Mouse (Mus musculus) stomach, postnatal 0 days (tissue): ENCODE measurements at regions not wholly inside any gene's neighbourhood (a gene's known extent, or its start where the extent isn't known, plus 50 kb on each side); places are given as distances from the start of the nearest gene placed in this dataset.

Experiments used
- ATAC-seq: fragments of 200-750 bp; cut with Nextera tagmentation; 2 replicates; pipeline ENCODE4 v1.8.0; 2017; ENCODE audit not compliant: low FRiP score, low TSS enrichment
- DNase-seq: peaks from one replicate; pipeline ENCODE4 v3.0.0-alpha.2; 2016; ENCODE audit warnings: low spot score
- H3K27ac ChIP-seq: fragments of 300-500 bp; sonication (generic); replicated peaks from 2 replicates; pipeline ENCODE4 v1.5.1; 2014; ENCODE audit warnings: mild to moderate bottlenecking, control low read depth
- H3K27me3 ChIP-seq: fragments of 300-500 bp; sonication (generic); 2 replicates; pipeline ENCODE4 v1.6.1; 2014; ENCODE audit warnings: low read length; ENCODE audit not compliant: control insufficient read depth, insufficient read depth
- H3K36me3 ChIP-seq: fragments of 300-500 bp; sonication (generic); 2 replicates; pipeline ENCODE4 v1.6.1; 2014; ENCODE audit warnings: low read length, mixed read lengths; ENCODE audit not compliant: control insufficient read depth, insufficient read depth
- H3K4me1 ChIP-seq: fragments of 300-500 bp; sonication (generic); replicated peaks from 2 replicates; pipeline ENCODE4 v1.6.1; 2014; ENCODE audit warnings: antibody characterized with exemption; ENCODE audit not compliant: control insufficient read depth, insufficient read depth
- H3K4me2 ChIP-seq: fragments of 300-500 bp; sonication (generic); replicated peaks from 2 replicates; pipeline ENCODE4 v1.6.1; 2014; ENCODE audit warnings: low read depth, mild to moderate bottlenecking, control low read depth, moderate library complexity
- H3K4me3 ChIP-seq: fragments of 300-500 bp; sonication (generic); 2 replicates; pipeline ENCODE4 v1.5.1; 2014; ENCODE audit warnings: low read depth, low read length, control low read depth
- H3K9ac ChIP-seq: fragments of 300-500 bp; sonication (generic); 2 replicates; pipeline ENCODE4 v1.6.1; 2014; ENCODE audit warnings: mild to moderate bottlenecking, low read length, control low read depth, mixed read lengths
- H3K9me3 ChIP-seq: fragments of 300-500 bp; sonication (generic); 2 replicates; pipeline ENCODE4 v1.6.1; 2016; ENCODE audit warnings: low read length; ENCODE audit not compliant: control insufficient read depth
- CTCF ChIP-seq: IDR thresholded peaks from 2 replicates; pipeline ENCODE4 v1.5.1; 2016; ENCODE audit warnings: antibody characterized with exemption, low read depth, mild to moderate bottlenecking, moderate library complexity
- EP300 ChIP-seq: optimal IDR thresholded peaks from 2 replicates; pipeline ENCODE3; 2016; ENCODE audit warnings: antibody characterized with exemption
- WGBS: fragments of 180-500 bp; shearing (Covaris S2); extraction: QIAGEN DNeasy Blood & Tissue Kit; methylation state at CpG from one replicate; pipeline ENCODE4 v1.1.7; 2014; 5-methylcytosine and 5-hydroxymethylcytosine counted together

DNA sequence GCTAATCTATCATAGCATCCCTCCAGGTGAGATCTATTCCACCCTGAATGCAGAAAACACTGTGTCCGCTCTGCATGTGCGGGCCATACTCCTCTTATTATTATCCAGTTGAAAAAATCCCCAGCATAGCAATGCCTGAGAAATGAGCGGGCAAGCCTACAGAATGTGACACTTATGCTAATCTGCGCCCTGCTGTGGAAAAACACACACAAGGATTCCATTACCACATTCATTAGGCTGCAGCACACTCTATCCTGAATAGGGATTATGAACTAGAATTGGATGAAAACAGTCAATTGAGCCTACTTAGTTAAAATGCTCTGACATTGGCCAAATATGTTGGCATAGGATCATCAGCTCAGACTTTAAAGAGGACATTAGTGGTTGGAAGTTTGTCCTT lies 99.5 kb upstream of the Meis1 start:
- Histone ChIP-seq H3K4me2 (no peak overlapping the region), H3K36me3 (no peaks in the 10 kb centered on the region), H3K4me1 (no peaks in the 10 kb centered on the region), H3K9ac (no peak overlapping the region), H3K27me3 (no peaks in the 10 kb centered on the region), H3K9me3 (no peaks in the 10 kb centered on the region), H3K27ac (no peak overlapping the region), H3K4me3 (no peak overlapping the region)
- ATAC-seq, result no peak
- DNase-seq, result no peak
- WGBS, result 93% methylated on average over 4 of the region's 4 CpGs
- no peak for TF ChIP-seq CTCF
- no peak for TF ChIP-seq EP300

DNA sequence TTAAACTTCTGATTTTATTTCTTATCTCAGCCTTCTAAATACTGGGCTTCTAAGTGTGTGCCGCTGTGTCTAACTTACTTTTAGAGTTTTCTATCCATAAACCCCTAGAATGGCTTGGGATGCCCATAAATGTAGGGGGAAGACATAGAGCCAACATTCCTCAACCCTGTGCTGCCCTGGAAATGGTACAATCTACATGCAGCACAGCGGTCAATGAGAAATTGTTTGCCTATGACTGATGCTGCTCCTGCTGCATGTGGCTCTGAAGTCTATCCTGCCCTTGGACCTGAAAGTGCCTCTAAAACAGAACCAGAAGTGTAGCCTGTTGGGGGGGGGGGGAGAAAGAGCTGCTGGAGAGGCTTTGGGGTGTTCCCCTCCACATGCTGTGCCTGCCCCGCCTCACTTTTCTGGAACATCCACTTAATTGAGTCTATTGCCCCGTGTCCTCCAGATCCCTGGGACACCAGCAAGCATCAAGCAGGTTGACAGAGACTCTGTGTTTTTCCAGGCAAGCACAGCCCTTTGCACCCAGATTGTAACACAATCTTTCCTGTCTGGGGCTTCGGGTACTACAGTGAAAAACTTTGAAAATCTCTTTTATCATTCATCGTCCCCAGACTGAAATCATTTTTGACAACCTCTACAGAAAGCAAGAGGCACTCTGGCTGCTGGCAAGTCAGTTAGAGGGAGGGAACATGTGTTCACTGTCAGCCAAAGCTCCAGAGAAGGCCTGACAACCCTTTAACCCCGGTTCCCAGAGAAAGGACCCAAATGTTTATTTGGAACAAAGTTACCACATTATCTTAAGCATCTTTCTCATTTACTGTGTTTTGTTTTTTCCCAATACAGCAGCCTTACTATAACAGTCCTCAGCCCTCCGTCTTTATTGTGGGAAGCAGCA lies 101.4 kb upstream of the Meis1 start:
- WGBS, result 47% methylated on average over 8 of the region's 8 CpGs
- no peak overlapping the region for H3K4me3 ChIP-seq
- H3K27ac ChIP-seq, result no peak overlapping the region
- no peak overlapping the region for H3K9ac ChIP-seq
- ATAC-seq (no peak), DNase-seq (no peak)
- no peak for TF ChIP-seq EP300
- TF ChIP-seq CTCF, result no peak
- no peaks in the 10 kb centered on the region for H3K36me3 ChIP-seq
- H3K9me3 ChIP-seq, result no peaks in the 10 kb centered on the region
- no peak overlapping the region for H3K4me2 ChIP-seq
- H3K27me3 ChIP-seq, result no peaks in the 10 kb centered on the region
- H3K4me1 ChIP-seq, result no peaks in the 10 kb centered on the region

DNA sequence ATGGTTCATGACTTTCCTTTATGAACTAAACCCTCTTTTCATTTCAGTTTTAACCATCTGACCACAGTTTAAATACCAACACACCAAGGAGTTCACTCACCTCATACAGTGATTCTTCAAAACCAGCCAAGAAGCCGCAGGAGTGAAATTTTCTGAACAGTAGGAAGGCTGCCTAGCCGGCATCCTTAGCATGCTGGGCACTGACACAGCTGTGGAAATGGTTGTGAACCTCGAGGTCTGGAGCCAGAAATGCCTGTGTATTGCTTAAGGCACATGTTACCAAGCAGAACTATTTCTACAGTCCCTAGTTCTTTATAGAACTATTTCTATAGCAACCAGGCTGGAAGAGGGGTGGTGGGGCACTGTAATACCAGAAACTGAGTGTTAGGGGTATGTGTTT lies 102.1 kb upstream of the Meis1 start:
- Histone ChIP-seq H3K27ac (no peak overlapping the region), H3K9me3 (no peaks in the 10 kb centered on the region)

DNA sequence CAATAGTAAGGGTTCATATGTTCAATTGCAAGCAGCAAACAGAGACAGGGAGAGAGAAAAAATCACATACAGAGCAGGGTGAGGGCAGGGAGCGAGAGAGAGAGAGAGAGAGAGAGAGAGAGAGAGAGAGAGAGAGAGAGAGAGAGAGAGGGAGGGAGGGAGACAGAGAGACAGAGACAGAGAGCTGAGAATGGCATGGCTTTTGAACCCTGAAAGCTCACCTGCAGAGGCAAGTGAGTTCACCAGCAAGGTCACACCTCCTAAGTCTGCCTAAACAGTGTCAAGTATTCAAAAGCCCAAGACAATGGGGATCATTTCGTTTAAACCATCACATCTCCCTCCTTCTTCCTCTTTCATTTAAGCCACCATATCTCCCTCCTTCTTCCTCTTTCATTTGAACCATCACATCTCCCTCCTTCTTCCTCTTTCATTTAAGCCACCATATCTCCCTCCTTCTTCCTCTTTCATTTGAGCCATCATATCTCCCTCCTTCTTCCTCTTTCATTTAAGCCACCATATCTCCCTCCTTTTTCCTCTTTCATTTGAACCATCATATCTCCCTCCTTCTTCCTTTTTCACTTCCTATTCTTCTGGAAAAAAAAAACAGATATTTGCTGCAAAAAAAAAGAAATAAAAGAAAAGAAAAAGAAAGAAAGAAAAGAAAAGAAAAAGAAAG lies 116.7 kb upstream of the Meis1 start:
- Histone ChIP-seq H3K4me1 (no peaks in the 10 kb centered on the region), H3K36me3 (no peaks in the 10 kb centered on the region), H3K4me3 (no peak overlapping the region), H3K4me2 (no peak overlapping the region), H3K27me3 (no peaks in the 10 kb centered on the region), H3K27ac (no peak overlapping the region), H3K9ac (no peak overlapping the region), H3K9me3 (no peaks in the 10 kb centered on the region)
- ATAC-seq, result no peak
- TF ChIP-seq EP300 (no peak), CTCF (no peak)
- 77% methylated on average over 2 of the region's 2 CpGs for WGBS
- no peak for DNase-seq

More for the DNA sequence above, 102.1 kb upstream of the Meis1 start:
- no peak for DNase-seq
- H3K4me3 ChIP-seq, result no peak overlapping the region
- no peak for ATAC-seq
- H3K9ac ChIP-seq, result no peak overlapping the region
- no peaks in the 10 kb centered on the region for H3K27me3 ChIP-seq
- 34% methylated on average over 3 of the region's 3 CpGs for WGBS
- no peak overlapping the region for H3K4me2 ChIP-seq
- no peaks in the 10 kb centered on the region for H3K36me3 ChIP-seq
- TF ChIP-seq CTCF, result no peak
- TF ChIP-seq EP300, result no peak
- no peaks in the 10 kb centered on the region for H3K4me1 ChIP-seq

DNA sequence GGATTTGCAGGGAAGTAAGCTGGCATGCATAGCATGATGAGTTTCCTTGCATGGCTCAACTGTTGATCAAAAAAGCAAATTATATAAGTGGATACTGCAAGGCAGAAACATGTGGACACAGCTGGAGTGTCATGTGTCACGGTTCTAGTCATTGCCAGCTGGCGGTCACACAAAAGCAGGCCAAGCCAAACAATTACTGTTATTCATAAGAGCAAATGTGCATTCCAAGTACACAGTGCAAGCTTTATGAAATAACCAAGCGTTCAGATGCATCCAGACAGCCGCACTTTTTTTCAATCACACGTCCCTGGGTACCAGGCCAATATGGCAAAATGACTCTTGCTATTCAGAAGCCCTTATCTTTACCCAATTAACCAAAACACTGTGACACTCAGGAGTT lies 119.6 kb upstream of the Meis1 start:
- WGBS, result 56% methylated on average over 5 of the region's 5 CpGs
- no peaks in the 10 kb centered on the region for H3K36me3 ChIP-seq
- no peaks in the 10 kb centered on the region for H3K27me3 ChIP-seq
- no peaks in the 10 kb centered on the region for H3K9me3 ChIP-seq
- H3K4me3 ChIP-seq, result no peak overlapping the region
- H3K4me1 ChIP-seq, result no peaks in the 10 kb centered on the region
- no peak overlapping the region for H3K9ac ChIP-seq
- DNase-seq (peak; percentile 16), ATAC-seq (peak; percentile 12; the same call in 1 of the 2 replicates)
- no peak overlapping the region for H3K4me2 ChIP-seq
- TF ChIP-seq CTCF (no peak), EP300 (no peak)
- no peak overlapping the region for H3K27ac ChIP-seq

DNA sequence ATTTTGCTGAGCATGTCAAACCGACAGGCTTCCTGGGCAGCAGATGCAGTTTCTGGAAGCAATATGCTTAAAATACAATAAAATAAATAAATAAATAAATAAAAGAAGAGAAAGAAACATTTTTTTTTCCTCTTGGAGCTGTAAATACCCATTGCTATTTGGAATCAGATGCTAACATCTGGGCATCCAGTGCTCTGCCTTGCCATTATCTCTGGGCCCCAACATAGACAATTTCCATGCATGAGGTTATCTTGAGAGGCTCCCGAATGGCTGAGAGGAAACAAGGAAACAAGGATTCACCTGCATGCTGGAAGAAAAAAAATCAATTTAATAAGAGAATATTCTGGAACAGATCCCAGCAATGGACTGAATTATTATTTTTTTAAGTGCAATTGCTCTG lies 120.0 kb upstream of the Meis1 start:
- no peaks in the 10 kb centered on the region for H3K9me3 ChIP-seq
- H3K4me1 ChIP-seq, result no peaks in the 10 kb centered on the region
- no peaks in the 10 kb centered on the region for H3K36me3 ChIP-seq
- no peaks in the 10 kb centered on the region for H3K27me3 ChIP-seq
- no peak for TF ChIP-seq CTCF
- TF ChIP-seq EP300, result no peak
- DNase-seq, result no peak
- H3K4me2 ChIP-seq, result no peak overlapping the region
- H3K4me3 ChIP-seq, result no peak overlapping the region
- H3K9ac ChIP-seq, result no peak overlapping the region
- no peak for ATAC-seq
- H3K27ac ChIP-seq, result no peak overlapping the region
- WGBS, result 75% methylated on average over 2 of the region's 2 CpGs
